Mouse (Mus musculus) liver, embryonic 12.5 days (tissue): ENCODE data around the gene Neu1. TPM values are rescaled to one million over a fixed set of nuclear protein-coding genes. Genes with fewer than 3 reads are reported as not detected.
"Not testable (repeated sequence)": the region's sequence is repeated elsewhere in the genome, so short reads cannot be mapped to it uniquely, and the experiment has no call there.

ENCODE experiments used
- ATAC-seq: fragments of 200-750 bp; cut with Nextera tagmentation; 2 replicates; pipeline ENCODE4 v1.8.0; 2017; ENCODE audit warnings: moderate number of reproducible peaks, mild to moderate bottlenecking, moderate library complexity
- H3K27ac ChIP-seq: fragments of 300-500 bp; sonication (generic); 2 replicates; pipeline ENCODE4 v1.5.1; 2016; ENCODE audit warnings: mild to moderate bottlenecking
- H3K27me3 ChIP-seq: fragments of 300-500 bp; sonication (generic); replicated peaks from 2 replicates; pipeline ENCODE4 v1.6.1; 2016; ENCODE audit warnings: mild to moderate bottlenecking, moderate library complexity
- H3K36me3 ChIP-seq: fragments of 300-500 bp; sonication (generic); 2 replicates; pipeline ENCODE4 v1.6.1; 2016; ENCODE audit warnings: mild to moderate bottlenecking, moderate library complexity
- H3K4me1 ChIP-seq: fragments of 300-500 bp; sonication (generic); 2 replicates; pipeline ENCODE4 v1.6.1; 2016
- H3K4me2 ChIP-seq: fragments of 300-500 bp; sonication (generic); 2 replicates; pipeline ENCODE4 v1.6.1; 2016; ENCODE audit warnings: mild to moderate bottlenecking, moderate library complexity
- H3K4me3 ChIP-seq: fragments of 300-500 bp; sonication (generic); 2 replicates; pipeline ENCODE4 v1.5.1; 2016; ENCODE audit warnings: mild to moderate bottlenecking, moderate library complexity
- H3K9ac ChIP-seq: fragments of 300-500 bp; sonication (generic); 2 replicates; pipeline ENCODE4 v1.6.1; 2016; ENCODE audit warnings: mild to moderate bottlenecking, moderate library complexity
- H3K9me3 ChIP-seq: fragments of 300-500 bp; sonication (generic); replicated peaks from 2 replicates; pipeline ENCODE4 v1.6.1; 2016; ENCODE audit warnings: mild to moderate bottlenecking, moderate library complexity
- WGBS: fragments of 180-500 bp; shearing (Covaris S2); methylation state at CpG from one replicate; pipeline ENCODE4 v1.1.7; 2016; ENCODE audit not compliant: insufficient replicate concordance; 5-methylcytosine and 5-hydroxymethylcytosine counted together
- polyA plus RNA-seq: library from polyadenylated mRNA; unstranded; fragments of >200 nt; fragmentation: Nextera tagmentation; extraction: Ambion mirVana; gene quantifications from 2 replicates; pipeline ENCODE4 v1.2.1, GENCODE M21; 2016

Neu1 gene
- polyA plus RNA-seq, 1 experiment from 2014 or later = 16.9 TPM

GRCm38 (mm10) chr17:34959130-34959778, 28.2 kb downstream of the Neu1 start, which contains the start of gene Hspa1b:
Gene Hspa1b (minus strand): TSS chr17:34959238.
- Histone ChIP-seq H3K27ac (peak within 1 kb of the TSS; percentile 85), H3K4me1 (peaks cover 12% of the 10 kb centered on the region), H3K9ac (peak within 1 kb of the TSS; percentile 75), H3K27me3 (peaks cover 76% of the 10 kb centered on the region), H3K4me3 (peak within 1 kb of the TSS; percentile 63), H3K4me2 (peak within 1 kb of the TSS; percentile 87)
- peak; percentile 90 for ATAC-seq
- H3K9me3 ChIP-seq, H3K36me3 ChIP-seq: not testable (repeated sequence)
- WGBS = under 1% methylated on average over 32 of the region's 32 CpGs

GRCm38 (mm10) chr17:34959881-34960515, 28.9 kb downstream of the Neu1 start:
- H3K27me3 ChIP-seq = peaks cover 77% of the 10 kb centered on the region
- ATAC-seq = peak; percentile 53
- H3K4me2 ChIP-seq = peak overlapping the region; percentile 87
- H3K4me3 ChIP-seq = peak overlapping the region; percentile 63
- peak overlapping the region; percentile 75 for H3K9ac ChIP-seq
- H3K27ac ChIP-seq = peak overlapping the region; percentile 85
- H3K36me3 ChIP-seq = no peaks in the 10 kb centered on the region
- 5% methylated on average over 12 of the region's 12 CpGs for WGBS
- H3K4me1 ChIP-seq = peaks cover 12% of the 10 kb centered on the region
- H3K9me3 ChIP-seq = no peaks in the 10 kb centered on the region

- no peak overlapping the region for H3K9ac ChIP-seq
- no peak for ATAC-seq
- H3K4me2 ChIP-seq = no peak overlapping the region
- H3K27ac ChIP-seq = no peak overlapping the region
- peaks cover 77% of the 10 kb centered on the region for H3K27me3 ChIP-seq
- peaks cover 12% of the 10 kb centered on the region for H3K4me1 ChIP-seq
- H3K9me3 ChIP-seq = no peaks in the 10 kb centered on the region
- no peak overlapping the region for H3K4me3 ChIP-seq
- no peaks in the 10 kb centered on the region for H3K36me3 ChIP-seq
Observed at GRCm38 (mm10) chr17:34960702-34961493, 29.8 kb downstream of the Neu1 start.

GRCm38 (mm10) chr17:34962125-34962524, 31.1 kb downstream of the Neu1 start:
- no peaks in the 10 kb centered on the region for H3K9me3 ChIP-seq
- no peak for ATAC-seq
- peaks cover 12% of the 10 kb centered on the region for H3K4me1 ChIP-seq
- H3K9ac ChIP-seq = no peak overlapping the region
- 27% methylated on average over 3 of the region's 3 CpGs for WGBS
- no peak overlapping the region for H3K4me3 ChIP-seq
- H3K27ac ChIP-seq = no peak overlapping the region
- no peaks in the 10 kb centered on the region for H3K36me3 ChIP-seq
- no peak overlapping the region for H3K4me2 ChIP-seq
- peaks cover 80% of the 10 kb centered on the region for H3K27me3 ChIP-seq

DNA sequence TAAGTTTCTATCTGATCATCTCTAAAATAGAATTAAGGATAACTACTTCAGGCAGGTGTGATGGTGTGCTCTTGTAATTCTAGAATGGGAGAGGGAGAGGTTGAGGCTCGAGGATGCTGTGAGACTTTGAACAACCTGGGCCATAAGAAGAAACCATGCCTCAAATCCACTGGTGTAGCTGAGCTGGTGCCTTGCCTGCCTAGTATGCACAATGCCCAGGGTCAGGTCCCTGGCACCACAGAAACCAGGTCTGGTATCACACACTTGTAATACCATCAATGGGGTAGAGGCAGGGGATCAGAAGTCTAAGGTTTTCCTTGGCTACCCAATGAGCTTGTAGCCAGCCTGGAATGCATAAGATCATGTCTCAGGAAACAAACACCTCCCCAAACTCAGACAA, 31.8 kb downstream of the Neu1 start:
- no peak overlapping the region for H3K4me3 ChIP-seq
- no peak overlapping the region for H3K9ac ChIP-seq
- H3K27me3 ChIP-seq = peaks cover 82% of the 10 kb centered on the region
- 48% methylated on average over 1 of the region's 1 CpGs for WGBS
- no peak overlapping the region for H3K27ac ChIP-seq
- peaks cover 12% of the 10 kb centered on the region for H3K4me1 ChIP-seq
- H3K4me2 ChIP-seq = no peak overlapping the region
- no peak for ATAC-seq
- H3K36me3 ChIP-seq = no peaks in the 10 kb centered on the region
- H3K9me3 ChIP-seq = no peaks in the 10 kb centered on the region

GRCm38 (mm10) chr17:34964640-34965049, 33.6 kb downstream of the Neu1 start:
- H3K27me3 ChIP-seq = peaks cover 92% of the 10 kb centered on the region
- WGBS = 35% methylated on average over 1 of the region's 1 CpGs
- peaks cover 8% of the 10 kb centered on the region for H3K4me1 ChIP-seq
- H3K9me3 ChIP-seq = no peaks in the 10 kb centered on the region
- H3K4me2 ChIP-seq = no peak overlapping the region
- H3K27ac ChIP-seq = no peak overlapping the region
- H3K36me3 ChIP-seq = no peaks in the 10 kb centered on the region
- ATAC-seq = no peak
- no peak overlapping the region for H3K4me3 ChIP-seq
- H3K9ac ChIP-seq = no peak overlapping the region

- 33% methylated on average over 5 of the region's 5 CpGs for WGBS
- no peak overlapping the region for H3K4me3 ChIP-seq
- H3K36me3 ChIP-seq = no peaks in the 10 kb centered on the region
- no peak overlapping the region; the same call in 1 of the 2 replicates for H3K9ac ChIP-seq
- no peak for ATAC-seq
- peaks cover 94% of the 10 kb centered on the region for H3K27me3 ChIP-seq
- no peaks in the 10 kb centered on the region for H3K4me1 ChIP-seq
- H3K9me3 ChIP-seq = no peaks in the 10 kb centered on the region
- no peak overlapping the region for H3K4me2 ChIP-seq
- no peak overlapping the region for H3K27ac ChIP-seq
Observed at GRCm38 (mm10) chr17:34965627-34966026, 34.6 kb downstream of the Neu1 start.

DNA sequence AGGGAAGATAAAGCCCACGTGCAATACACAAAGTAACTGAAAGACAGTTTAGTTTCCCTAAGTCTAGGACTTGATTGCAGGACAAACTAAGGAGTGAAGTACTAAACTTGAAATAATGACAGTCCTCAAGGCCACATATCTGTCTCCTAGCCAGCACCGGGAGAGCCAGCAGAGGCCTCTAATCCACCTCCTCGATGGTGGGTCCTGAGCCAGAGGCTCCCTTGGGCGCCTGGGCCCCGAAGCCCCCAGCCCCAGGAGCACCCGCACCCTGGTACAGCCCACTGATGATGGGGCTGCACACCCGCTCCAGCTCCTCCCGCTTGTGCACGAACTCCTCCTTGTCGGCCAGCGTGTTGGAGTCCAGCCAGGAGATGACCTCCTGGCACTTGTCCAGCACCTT, 38.8 kb downstream of the Neu1 start, which contains the start of gene Gm20481:
Gm20481 (plus strand) TSS at position 91 of the 400 bp plus-strand sequence.
- H3K27me3 ChIP-seq = peaks cover 89% of the 10 kb centered on the region
- not testable (repeated sequence) for H3K27ac ChIP-seq, H3K9me3 ChIP-seq, H3K4me2 ChIP-seq, ATAC-seq, H3K9ac ChIP-seq, H3K4me3 ChIP-seq, H3K4me1 ChIP-seq, H3K36me3 ChIP-seq
- WGBS = 49% methylated on average over 7 of the region's 11 CpGs

DNA sequence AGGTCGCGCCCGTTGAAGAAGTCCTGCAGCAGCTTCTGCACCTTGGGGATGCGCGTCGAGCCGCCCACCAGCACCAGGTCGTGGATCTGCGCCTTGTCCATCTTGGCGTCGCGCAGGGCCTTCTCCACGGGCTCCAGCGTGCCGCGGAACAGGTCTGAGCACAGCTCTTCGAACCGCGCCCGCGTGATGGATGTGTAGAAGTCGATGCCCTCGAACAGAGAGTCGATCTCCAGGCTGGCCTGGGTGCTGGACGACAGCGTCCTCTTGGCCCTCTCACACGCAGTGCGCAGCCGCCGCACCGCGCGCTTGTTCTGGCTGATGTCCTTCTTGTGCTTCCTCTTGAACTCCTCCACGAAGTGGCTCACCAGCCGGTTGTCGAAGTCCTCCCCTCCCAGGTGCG, 39.8 kb downstream of the Neu1 start:
- not testable (repeated sequence) for H3K36me3 ChIP-seq, H3K4me1 ChIP-seq, H3K9ac ChIP-seq, ATAC-seq, H3K4me2 ChIP-seq, H3K27ac ChIP-seq, H3K4me3 ChIP-seq, H3K9me3 ChIP-seq
- H3K27me3 ChIP-seq = peaks cover 79% of the 10 kb centered on the region
- 26% methylated on average over 17 of the region's 37 CpGs for WGBS

- H3K4me2 ChIP-seq = peak overlapping the region; percentile 69
- not testable (repeated sequence) for H3K4me1 ChIP-seq, H3K27ac ChIP-seq, H3K9ac ChIP-seq, H3K36me3 ChIP-seq, H3K9me3 ChIP-seq
- peak; percentile 39 for ATAC-seq
- H3K4me3 ChIP-seq = peak overlapping the region; percentile 44
- H3K27me3 ChIP-seq = peaks cover 71% of the 10 kb centered on the region
- WGBS = 4% methylated on average over 30 of the region's 43 CpGs
Observed at GRCm38 (mm10) chr17:34971694-34972068, 40.6 kb downstream of the Neu1 start.

- ATAC-seq = peak; percentile 89
- under 1% methylated on average over 32 of the region's 33 CpGs for WGBS
- not testable (repeated sequence) for H3K9me3 ChIP-seq, H3K4me1 ChIP-seq, H3K27ac ChIP-seq, H3K36me3 ChIP-seq
- Histone ChIP-seq H3K9ac (peak within 1 kb of the TSS; percentile 45), H3K4me3 (peak within 1 kb of the TSS; percentile 44), H3K27me3 (peaks cover 66% of the 10 kb centered on the region), H3K4me2 (peak within 1 kb of the TSS; percentile 69)
Observed at GRCm38 (mm10) chr17:34972069-34972749, 41.2 kb downstream of the Neu1 start, which contains the start of the genes Hspa1a and Hspa1l. Gene Hspa1a (minus strand): TSS chr17:34972156. Gene Hspa1l (plus strand): TSS chr17:34972703.
